Mouse (Mus musculus) lung, adult 2 months (tissue): Measurements from ENCODE around the gene 4933405L10Rik.

Experiments
- CTCF ChIP-seq: fragments of 200-500 bp; IDR thresholded peaks from 2 replicates; pipeline ENCODE4 v1.5.1; 2011; ENCODE audit warnings: mild to moderate bottlenecking, low read length, control low read depth; ENCODE audit not compliant: insufficient read depth
- POLR2A ChIP-seq: fragments of 200-500 bp; IDR thresholded peaks from 2 replicates; pipeline ENCODE4 v1.6.1; 2011; ENCODE audit warnings: low read depth, mild to moderate bottlenecking, control low read depth, low read length, borderline replicate concordance; ENCODE audit errors: extremely low read depth

DNA sequence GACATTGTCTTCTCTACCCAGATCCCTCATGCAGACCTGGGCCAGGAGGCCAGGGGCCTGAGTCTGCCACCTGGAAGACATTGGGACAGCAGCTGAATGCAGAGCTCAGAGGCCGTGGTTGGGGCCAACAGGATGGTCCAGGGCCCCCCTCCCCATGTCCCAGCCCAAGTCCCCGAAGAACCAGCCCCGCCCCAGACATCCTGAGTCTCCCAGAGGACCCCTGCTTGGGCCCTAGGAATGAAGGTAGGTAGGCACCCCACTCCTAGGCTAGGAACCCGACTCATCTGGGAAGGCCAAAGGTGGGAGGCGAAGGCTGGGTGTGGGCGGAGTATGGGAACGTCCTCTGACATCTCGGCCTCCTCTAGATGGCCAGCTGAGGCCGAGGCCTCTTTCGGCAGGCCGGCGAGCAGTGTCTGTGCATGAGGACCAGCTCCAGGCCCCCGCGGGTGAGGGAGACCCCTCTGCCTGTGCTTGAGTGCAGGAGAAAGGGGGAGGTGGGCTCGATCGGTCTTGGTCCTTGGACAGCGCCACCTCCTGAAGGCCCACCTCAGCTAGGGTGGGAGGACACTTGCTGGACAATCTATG, 10.2 kb upstream of the 4933405L10Rik start:
- TF ChIP-seq POLR2A (no peak), CTCF (no peak)
